Mouse (Mus musculus) A20 (cell line): ENCODE measurements around the gene Vmn2r47.
"Not testable (repeated sequence)": the region's sequence is repeated elsewhere in the genome, so short reads cannot be mapped to it uniquely, and the experiment has no call there.

Experiments used
- DNase-seq: peaks from one replicate; pipeline ENCODE4 v3.0.0-alpha.2; 2011; ENCODE audit warnings: low read depth, low spot score

The Vmn2r47 gene

GRCm38 (mm10) chr7:9841225-9841624, at the start of gene Vmn2r47:
Vmn2r47 (minus strand) TSS chr7:9841325.
- not testable (repeated sequence) for DNase-seq

DNA sequence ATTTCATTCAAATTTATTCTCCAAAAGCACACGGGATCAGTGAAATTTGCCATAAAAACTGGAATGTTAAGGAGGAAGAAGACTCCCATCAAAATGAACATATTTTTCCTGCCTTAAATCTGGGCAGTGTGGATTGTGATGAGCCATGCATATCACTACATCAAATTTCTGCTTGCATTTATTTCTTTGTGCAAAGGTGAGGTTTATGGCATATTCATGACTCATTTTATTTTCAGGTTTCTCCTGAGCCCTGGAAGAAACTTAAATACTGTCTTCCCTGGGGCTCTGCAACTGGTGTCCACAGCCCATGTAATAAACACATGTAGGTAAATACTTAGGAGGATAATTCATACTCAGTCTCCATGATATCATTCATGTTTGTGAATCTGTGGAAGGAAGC, 70.7 kb downstream of the Vmn2r47 start, which contains the start of gene Vmn2r46:
Vmn2r46 (minus strand) TSS at position 101 of the 400 bp plus-strand sequence.
- not testable (repeated sequence) for DNase-seq
